Mouse (Mus musculus) myocyte (in vitro differentiated cells): ENCODE results near the gene Hsd17b11. TPM values are rescaled to one million over a fixed set of nuclear protein-coding genes. Genes with fewer than 3 reads are reported as not detected.

Experiments
- H3K27me3 ChIP-seq: one replicate; pipeline ENCODE4 v1.6.1; 2011; ENCODE audit not compliant: control insufficient read depth, insufficient read depth, insufficient read length
- H3K36me3 ChIP-seq: one replicate; pipeline ENCODE4 v1.6.1; 2011; ENCODE audit not compliant: control insufficient read depth, insufficient read depth
- H3K4me2 ChIP-seq: one replicate; pipeline ENCODE4 v1.6.1; 2011; ENCODE audit warnings: low read depth, control low read depth
- H3K4me3 ChIP-seq: one replicate; pipeline ENCODE4 v1.5.1; 2011; ENCODE audit warnings: mild to moderate bottlenecking, control low read depth, moderate library complexity
- H3K79me2 ChIP-seq: one replicate; pipeline ENCODE4 v1.6.1; 2011; ENCODE audit not compliant: control insufficient read depth, insufficient read depth
- H3ac ChIP-seq: one replicate; pipeline ENCODE4 v1.6.1; 2011; ENCODE audit not compliant: control insufficient read depth, insufficient read length
- CEBPB ChIP-seq: IDR thresholded peaks from 2 replicates; pipeline ENCODE4 v1.6.1; 2011; ENCODE audit warnings: mild to moderate bottlenecking, moderate library complexity; ENCODE audit not compliant: poor library complexity, insufficient read depth, severe bottlenecking
- E2F4 ChIP-seq: IDR thresholded peaks from one replicate; pipeline ENCODE4 v1.6.1; 2011; ENCODE audit warnings: mild to moderate bottlenecking, control low read depth, moderate library complexity; ENCODE audit not compliant: insufficient read depth
- MAX ChIP-seq: IDR thresholded peaks from one replicate; pipeline ENCODE4 v1.6.1; 2011; ENCODE audit warnings: low read depth, mild to moderate bottlenecking, control low read depth
- MYOD1 ChIP-seq, 3 experiments: IDR thresholded peaks; one replicate each; pipeline ENCODE4 v1.6.1; 2011; ENCODE audit warnings: control low read depth in 2 of 3, low read depth in 2 of 3, mild to moderate bottlenecking in 2 of 3, moderate library complexity in 1 of 3; ENCODE audit not compliant: insufficient read length in 2 of 3, control insufficient read depth in 1 of 3
- MYOG ChIP-seq, 3 experiments: IDR thresholded peaks; one replicate each; pipeline ENCODE4 v1.6.1; 2011; ENCODE audit warnings: control low read depth in 2 of 3, low read depth in 2 of 3, mild to moderate bottlenecking in 2 of 3; ENCODE audit not compliant: insufficient read length in 2 of 3, control insufficient read depth in 1 of 3, insufficient read depth in 1 of 3
- POLR2A ChIP-seq: IDR thresholded peaks from one replicate; pipeline ENCODE4 v1.6.1; 2011; ENCODE audit warnings: low read depth, mild to moderate bottlenecking, control low read depth, moderate library complexity; ENCODE audit not compliant: insufficient read length
- POLR2AphosphoS2 ChIP-seq: IDR thresholded peaks from one replicate; pipeline ENCODE4 v1.6.1; 2011; ENCODE audit warnings: low read depth, control low read depth; ENCODE audit not compliant: insufficient read length
- REST ChIP-seq: IDR thresholded peaks from one replicate; pipeline ENCODE4 v1.6.1; 2011; ENCODE audit warnings: mild to moderate bottlenecking, control low read depth, moderate library complexity; ENCODE audit not compliant: insufficient read depth, insufficient read length
- SRF ChIP-seq: IDR thresholded peaks from one replicate; pipeline ENCODE4 v1.6.1; 2011; ENCODE audit warnings: low read depth; ENCODE audit not compliant: control insufficient read depth, insufficient read length
- TCF12 ChIP-seq: IDR thresholded peaks from one replicate; pipeline ENCODE4 v1.6.1; 2011; ENCODE audit warnings: mild to moderate bottlenecking, control low read depth; ENCODE audit not compliant: poor library complexity, insufficient read depth, severe bottlenecking
- TCF3 ChIP-seq: IDR thresholded peaks from one replicate; pipeline ENCODE4 v1.6.1; 2011; ENCODE audit warnings: low read depth, control low read depth; ENCODE audit not compliant: insufficient read length
- USF1 ChIP-seq: IDR thresholded peaks from one replicate; pipeline ENCODE4 v1.6.1; 2011; ENCODE audit warnings: low read depth, mild to moderate bottlenecking, control low read depth, moderate library complexity
- polyA plus RNA-seq: library from polyadenylated mRNA; unstranded; fragments of >200 nt; fragmentation: generic; extraction: Trizol; gene quantifications from one replicate; pipeline ENCODE4 v1.2.1, GENCODE M21; 2012; ENCODE audit warnings: missing spikeins

The Hsd17b11 gene
- polyA plus RNA-seq, 1 experiment, result 6.5 TPM

DNA sequence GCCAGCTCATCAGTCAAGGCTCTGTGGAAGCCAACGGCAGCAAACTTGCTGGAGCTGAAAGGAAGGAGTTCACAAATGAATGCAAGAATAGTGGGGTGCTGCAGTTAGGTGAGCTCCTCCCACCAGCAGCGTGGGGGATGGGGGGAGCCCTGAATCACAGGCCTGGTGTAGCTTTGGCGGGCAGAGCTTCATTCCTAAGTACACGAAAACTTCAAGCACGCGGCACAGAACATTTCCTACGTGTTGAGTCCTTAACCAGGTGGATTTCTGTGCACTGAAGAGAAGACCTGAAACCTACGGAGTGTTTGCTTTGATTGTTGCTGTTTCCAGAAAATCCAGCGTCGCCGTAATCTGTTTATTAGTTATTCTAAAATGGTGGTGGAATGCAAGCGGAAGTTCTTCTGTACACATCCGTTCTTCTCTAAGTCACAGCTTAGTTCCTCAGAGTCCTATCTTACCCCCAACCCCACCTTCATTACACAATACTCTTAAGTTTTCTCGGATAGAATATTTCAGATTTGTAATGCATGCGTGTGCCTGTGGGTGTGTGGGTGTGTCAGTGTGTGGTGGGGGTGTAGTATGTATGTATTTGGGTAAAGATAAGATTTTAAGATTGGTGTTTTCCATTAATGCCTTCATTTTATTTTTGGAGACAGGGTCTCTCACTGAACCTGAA is 18.3 kb downstream of the Hsd17b11 start:
- TF ChIP-seq MYOD1 (IDR thresholded peaks at IDR 0.05; ENCODE audit: control insufficient read depth in 1 of 3, insufficient read length in 2 of 3, low read depth in 2 of 3) (no peak), MAX (no peak), E2F4 (no peak), TCF12 (no peak), CEBPB (no peak), POLR2A (no peak), MYOG (IDR thresholded peaks at IDR 0.05; ENCODE audit: control insufficient read depth in 1 of 3, insufficient read depth in 1 of 3, insufficient read length in 2 of 3, low read depth in 2 of 3) (no peak), USF1 (no peak), REST (no peak), POLR2AphosphoS2 (no peak), TCF3 (no peak), SRF (no peak)
- Histone ChIP-seq H3K27me3 (no peaks in the 10 kb centered on the region), H3K79me2 (no peaks in the 10 kb centered on the region), H3ac (no peak overlapping the region), H3K4me3 (no peak overlapping the region), H3K36me3 (no peaks in the 10 kb centered on the region), H3K4me2 (no peak overlapping the region)

GRCm38 (mm10) chr5:104002549-104003255 is 19.0 kb downstream of the Hsd17b11 start:
- Histone ChIP-seq H3K27me3 (no peaks in the 10 kb centered on the region), H3K4me2 (no peak overlapping the region), H3K79me2 (no peaks in the 10 kb centered on the region), H3ac (no peak overlapping the region), H3K36me3 (no peaks in the 10 kb centered on the region), H3K4me3 (no peak overlapping the region)
- TF ChIP-seq E2F4, result no peak
- TF ChIP-seq MAX, result no peak
- no peak for TF ChIP-seq MYOG (IDR thresholded peaks at IDR 0.05; ENCODE audit: control insufficient read depth in 1 of 3, insufficient read depth in 1 of 3, insufficient read length in 2 of 3, low read depth in 2 of 3)
- TF ChIP-seq REST, result no peak

DNA sequence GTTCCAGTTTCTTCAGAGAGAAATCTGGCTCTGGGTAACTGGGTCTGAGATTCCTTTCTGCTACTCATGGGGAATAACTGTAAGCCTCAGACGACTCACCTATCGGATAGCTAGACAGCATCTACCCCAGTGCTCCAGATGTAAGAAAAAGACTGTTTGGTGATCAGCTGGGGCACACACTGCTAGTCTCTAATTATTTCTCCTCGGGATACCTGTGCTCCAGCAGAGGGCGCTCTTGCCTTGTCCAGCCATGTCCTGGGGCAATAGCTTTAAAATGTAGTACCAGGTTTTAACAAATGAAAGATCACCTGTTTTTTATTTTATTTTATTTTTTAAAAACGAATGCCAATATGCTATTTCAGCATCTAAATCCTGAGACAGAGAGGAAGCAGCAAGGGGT is 22.0 kb downstream of the Hsd17b11 start:
- Histone ChIP-seq H3ac (no peak overlapping the region), H3K4me3 (no peak overlapping the region), H3K36me3 (no peaks in the 10 kb centered on the region), H3K27me3 (no peaks in the 10 kb centered on the region), H3K4me2 (no peak overlapping the region), H3K79me2 (no peaks in the 10 kb centered on the region)
- TF ChIP-seq POLR2AphosphoS2 (no peak), MYOD1 (IDR thresholded peaks at IDR 0.05; ENCODE audit: control insufficient read depth in 1 of 3, insufficient read length in 2 of 3, low read depth in 2 of 3) (no peak), MAX (no peak), REST (no peak), TCF3 (no peak), MYOG (IDR thresholded peaks at IDR 0.05; ENCODE audit: control insufficient read depth in 1 of 3, insufficient read depth in 1 of 3, insufficient read length in 2 of 3, low read depth in 2 of 3) (no peak), SRF (no peak), CEBPB (no peak), USF1 (no peak), TCF12 (no peak), E2F4 (no peak), POLR2A (no peak)

- no peak overlapping the region for H3K4me2 ChIP-seq
- no peak overlapping the region for H3ac ChIP-seq
- H3K79me2 ChIP-seq, result no peaks in the 10 kb centered on the region
- no peak overlapping the region for H3K4me3 ChIP-seq
- no peaks in the 10 kb centered on the region for H3K27me3 ChIP-seq
- H3K36me3 ChIP-seq, result no peaks in the 10 kb centered on the region
- TF ChIP-seq SRF (no peak), CEBPB (no peak), MYOD1 (IDR thresholded peaks at IDR 0.05; ENCODE audit: control insufficient read depth in 1 of 3, insufficient read length in 2 of 3, low read depth in 2 of 3) (no peak), POLR2AphosphoS2 (no peak), TCF3 (no peak), MYOG (IDR thresholded peaks at IDR 0.05; ENCODE audit: control insufficient read depth in 1 of 3, insufficient read depth in 1 of 3, insufficient read length in 2 of 3, low read depth in 2 of 3) (no peak), USF1 (no peak), POLR2A (no peak), TCF12 (no peak)
Measured at GRCm38 (mm10) chr5:103998739-103999138, 23.0 kb downstream of the Hsd17b11 start.
